Mouse (Mus musculus): ENCODE measurements at regions not wholly inside any gene's neighbourhood (a gene's known extent, or its start where the extent isn't known, plus 50 kb on each side); places are given as distances from the start of the nearest gene placed in this dataset.

GRCm38 (mm10) chr3:139832599-139832998, 627.1 kb downstream of the Stpg2 start:
- no peak overlapping the region for H3K9ac ChIP-seq (ENCODE audit: control insufficient read depth, low read depth, low read length, poor library complexity, severe bottlenecking)
- no peak overlapping the region for H3K27ac ChIP-seq (ENCODE audit: control insufficient read depth, low read depth, low read length)
- H3K4me3 ChIP-seq (ENCODE audit: control insufficient read depth in 1 of 2, insufficient read depth in 1 of 2, low read depth in 2 of 2, low read length in 2 of 2), result no peak overlapping the region
- no peaks in the 10 kb centered on the region for H3K79me2 ChIP-seq (ENCODE audit: control insufficient read depth, insufficient read depth, low read length, poor library complexity)
- H3K9me3 ChIP-seq (replicated peaks; ENCODE audit: insufficient read depth, low read length), result no peaks in the 10 kb centered on the region
- no peak for DNase-seq (ENCODE audit: low read depth, low spot score)
- TF ChIP-seq ELF1 (IDR thresholded peaks at IDR 0.05; ENCODE audit: low read depth, low read length), result no peak
- no peak for TF ChIP-seq JUND (IDR thresholded peaks at IDR 0.05; ENCODE audit: low read depth, low read length)
- TF ChIP-seq TAL1 (IDR thresholded peaks at IDR 0.05; ENCODE audit: low read length), result no peak
- TF ChIP-seq ZMIZ1 (IDR thresholded peaks at IDR 0.05; ENCODE audit: low read depth, low read length), result no peak
- TF ChIP-seq ETS1 (IDR thresholded peaks at IDR 0.05; ENCODE audit: low read depth, low read length), result no peak
- no peak for TF ChIP-seq KAT2A (conservative IDR thresholded peaks at IDR 0.05; ENCODE audit: low read depth, low read length)
- TF ChIP-seq GATA1 (IDR thresholded peaks at IDR 0.05; ENCODE audit: low read depth, low read length), result no peak
- no peak for TF ChIP-seq ZC3H11A (IDR thresholded peaks at IDR 0.05; ENCODE audit: low read depth, low read length)
- H3K4me1 ChIP-seq (ENCODE audit: control insufficient read depth in 1 of 2, insufficient read depth in 2 of 2, low read length in 2 of 2), result no peaks in the 10 kb centered on the region
- H3K27me3 ChIP-seq (ENCODE audit: control insufficient read depth in 1 of 2, insufficient read depth in 2 of 2, low read length in 2 of 2), result no peaks in the 10 kb centered on the region
- no peaks in the 10 kb centered on the region for H3K36me3 ChIP-seq (ENCODE audit: control insufficient read depth in 1 of 2, insufficient read depth in 2 of 2, low read length in 2 of 2)

DNA sequence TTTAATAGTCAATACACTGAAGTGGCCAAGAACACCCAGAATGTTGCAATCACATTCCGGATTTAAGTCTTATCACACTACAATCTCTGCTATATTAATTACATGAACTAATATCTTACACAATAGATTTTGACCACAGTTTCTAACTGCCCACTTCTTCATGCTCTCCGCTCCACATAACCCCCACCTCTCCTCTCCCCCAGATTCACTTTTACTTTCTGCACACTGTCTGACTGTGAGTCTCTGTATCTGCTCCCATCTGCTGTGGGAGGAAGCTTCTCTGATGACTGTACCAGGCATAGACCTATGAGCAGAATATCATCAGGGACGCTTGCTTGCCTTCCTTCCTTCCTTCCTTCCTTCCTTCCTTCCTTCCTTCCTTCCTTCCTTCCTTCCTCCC, 636.5 kb downstream of the Stpg2 start:
- no peaks in the 10 kb centered on the region for H3K79me2 ChIP-seq (ENCODE audit: control insufficient read depth, insufficient read depth, low read length, poor library complexity)
- H3K4me3 ChIP-seq (ENCODE audit: control insufficient read depth in 1 of 2, insufficient read depth in 1 of 2, low read depth in 2 of 2, low read length in 2 of 2), result no peak overlapping the region
- no peaks in the 10 kb centered on the region for H3K27me3 ChIP-seq (ENCODE audit: control insufficient read depth in 1 of 2, insufficient read depth in 2 of 2, low read length in 2 of 2)
- DNase-seq (ENCODE audit: low read depth, low spot score), result no peak
- no peak for TF ChIP-seq ZKSCAN1 (IDR thresholded peaks at IDR 0.05; ENCODE audit: low read depth, low read length)
- TF ChIP-seq MAZ (IDR thresholded peaks at IDR 0.05; ENCODE audit: low read depth, low read length), result no peak
- TF ChIP-seq NRF1 (IDR thresholded peaks at IDR 0.05; ENCODE audit: insufficient read depth, low read depth, low read length, poor library complexity, severe bottlenecking), result no peak
- no peak for TF ChIP-seq MEF2A (IDR thresholded peaks at IDR 0.05; ENCODE audit: extremely low read depth, insufficient replicate concordance, low read depth, low read length, poor library complexity, severe bottlenecking)
- TF ChIP-seq ZNF384 (IDR thresholded peaks at IDR 0.05; ENCODE audit: low read depth, low read length), result no peak
- TF ChIP-seq ETS1 (IDR thresholded peaks at IDR 0.05; ENCODE audit: low read depth, low read length), result no peak
- TF ChIP-seq KAT2A (conservative IDR thresholded peaks at IDR 0.05; ENCODE audit: low read depth, low read length), result no peak
- no peak for TF ChIP-seq GATA1 (IDR thresholded peaks at IDR 0.05; ENCODE audit: low read depth, low read length)
- TF ChIP-seq HCFC1 (IDR thresholded peaks at IDR 0.05; ENCODE audit: low read depth, low read length), result no peak
- no peak for TF ChIP-seq TAL1 (IDR thresholded peaks at IDR 0.05; ENCODE audit: low read length)
- no peak for TF ChIP-seq E2F4 (IDR thresholded peaks at IDR 0.05; ENCODE audit: borderline replicate concordance, low read depth, low read length)
- no peak for TF ChIP-seq POLR2A (IDR thresholded peaks at IDR 0.05; ENCODE audit: control insufficient read depth in 1 of 2, insufficient read depth in 1 of 2, low read depth in 1 of 2, low read length in 2 of 2, poor library complexity in 1 of 2)
- no peak for TF ChIP-seq NELFE (IDR thresholded peaks at IDR 0.05; ENCODE audit: low read depth, low read length)
- TF ChIP-seq JUND (IDR thresholded peaks at IDR 0.05; ENCODE audit: low read depth, low read length), result no peak
- no peak for TF ChIP-seq EP300 (IDR thresholded peaks at IDR 0.05; ENCODE audit: low read depth in 1 of 2, low read length in 2 of 2)
- TF ChIP-seq ELF1 (IDR thresholded peaks at IDR 0.05; ENCODE audit: low read depth, low read length), result no peak
- no peak for TF ChIP-seq TBP (IDR thresholded peaks at IDR 0.05; ENCODE audit: low read depth, low read length)
- no peak for TF ChIP-seq USF1 (IDR thresholded peaks at IDR 0.05; ENCODE audit: low read depth, low read length)
- TF ChIP-seq MXI1 (IDR thresholded peaks at IDR 0.05; ENCODE audit: low read depth, low read length), result no peak
- no peaks in the 10 kb centered on the region for H3K9me3 ChIP-seq (replicated peaks; ENCODE audit: insufficient read depth, low read length)
- H3K36me3 ChIP-seq (ENCODE audit: control insufficient read depth in 1 of 2, insufficient read depth in 2 of 2, low read length in 2 of 2), result peaks cover 0 to 11% of the 10 kb centered on the region in 2 experiments; a peak in 2 of 4 replicates
- H3K4me1 ChIP-seq (ENCODE audit: control insufficient read depth in 1 of 2, insufficient read depth in 2 of 2, low read length in 2 of 2), result peaks cover 3 to 7% of the 10 kb centered on the region in 2 experiments
- no peak overlapping the region for H3K9ac ChIP-seq (ENCODE audit: control insufficient read depth, low read depth, low read length, poor library complexity, severe bottlenecking)
- H3K27ac ChIP-seq (ENCODE audit: control insufficient read depth, low read depth, low read length), result no peak overlapping the region

Measured in MEL (cell line).